Mouse (Mus musculus) myocyte (in vitro differentiated cells): ENCODE results near the gene Tead3. TPM values are rescaled to one million over a fixed set of nuclear protein-coding genes. Genes with fewer than 3 reads are reported as not detected.

Experiments used
- H3K27me3 ChIP-seq: one replicate; pipeline ENCODE4 v1.6.1; 2011; ENCODE audit not compliant: control insufficient read depth, insufficient read depth, insufficient read length
- H3K36me3 ChIP-seq: one replicate; pipeline ENCODE4 v1.6.1; 2011; ENCODE audit not compliant: control insufficient read depth, insufficient read depth
- H3K4me2 ChIP-seq: one replicate; pipeline ENCODE4 v1.6.1; 2011; ENCODE audit warnings: low read depth, control low read depth
- H3K4me3 ChIP-seq: one replicate; pipeline ENCODE4 v1.5.1; 2011; ENCODE audit warnings: mild to moderate bottlenecking, control low read depth, moderate library complexity
- H3K79me2 ChIP-seq: one replicate; pipeline ENCODE4 v1.6.1; 2011; ENCODE audit not compliant: control insufficient read depth, insufficient read depth
- H3ac ChIP-seq: one replicate; pipeline ENCODE4 v1.6.1; 2011; ENCODE audit not compliant: control insufficient read depth, insufficient read length
- CEBPB ChIP-seq: IDR thresholded peaks from 2 replicates; pipeline ENCODE4 v1.6.1; 2011; ENCODE audit warnings: mild to moderate bottlenecking, moderate library complexity; ENCODE audit not compliant: poor library complexity, insufficient read depth, severe bottlenecking
- E2F4 ChIP-seq: IDR thresholded peaks from one replicate; pipeline ENCODE4 v1.6.1; 2011; ENCODE audit warnings: mild to moderate bottlenecking, control low read depth, moderate library complexity; ENCODE audit not compliant: insufficient read depth
- MAX ChIP-seq: IDR thresholded peaks from one replicate; pipeline ENCODE4 v1.6.1; 2011; ENCODE audit warnings: low read depth, mild to moderate bottlenecking, control low read depth
- MYOD1 ChIP-seq, 3 experiments: IDR thresholded peaks; one replicate each; pipeline ENCODE4 v1.6.1; 2011; ENCODE audit warnings: control low read depth in 2 of 3, low read depth in 2 of 3, mild to moderate bottlenecking in 2 of 3, moderate library complexity in 1 of 3; ENCODE audit not compliant: insufficient read length in 2 of 3, control insufficient read depth in 1 of 3
- MYOG ChIP-seq, 3 experiments: IDR thresholded peaks; one replicate each; pipeline ENCODE4 v1.6.1; 2011; ENCODE audit warnings: control low read depth in 2 of 3, low read depth in 2 of 3, mild to moderate bottlenecking in 2 of 3; ENCODE audit not compliant: insufficient read length in 2 of 3, control insufficient read depth in 1 of 3, insufficient read depth in 1 of 3
- POLR2A ChIP-seq: IDR thresholded peaks from one replicate; pipeline ENCODE4 v1.6.1; 2011; ENCODE audit warnings: low read depth, mild to moderate bottlenecking, control low read depth, moderate library complexity; ENCODE audit not compliant: insufficient read length
- POLR2AphosphoS2 ChIP-seq: IDR thresholded peaks from one replicate; pipeline ENCODE4 v1.6.1; 2011; ENCODE audit warnings: low read depth, control low read depth; ENCODE audit not compliant: insufficient read length
- REST ChIP-seq: IDR thresholded peaks from one replicate; pipeline ENCODE4 v1.6.1; 2011; ENCODE audit warnings: mild to moderate bottlenecking, control low read depth, moderate library complexity; ENCODE audit not compliant: insufficient read depth, insufficient read length
- SRF ChIP-seq: IDR thresholded peaks from one replicate; pipeline ENCODE4 v1.6.1; 2011; ENCODE audit warnings: low read depth; ENCODE audit not compliant: control insufficient read depth, insufficient read length
- TCF12 ChIP-seq: IDR thresholded peaks from one replicate; pipeline ENCODE4 v1.6.1; 2011; ENCODE audit warnings: mild to moderate bottlenecking, control low read depth; ENCODE audit not compliant: poor library complexity, insufficient read depth, severe bottlenecking
- TCF3 ChIP-seq: IDR thresholded peaks from one replicate; pipeline ENCODE4 v1.6.1; 2011; ENCODE audit warnings: low read depth, control low read depth; ENCODE audit not compliant: insufficient read length
- USF1 ChIP-seq: IDR thresholded peaks from one replicate; pipeline ENCODE4 v1.6.1; 2011; ENCODE audit warnings: low read depth, mild to moderate bottlenecking, control low read depth, moderate library complexity
- polyA plus RNA-seq: library from polyadenylated mRNA; unstranded; fragments of >200 nt; fragmentation: generic; extraction: Trizol; gene quantifications from one replicate; pipeline ENCODE4 v1.2.1, GENCODE M21; 2012; ENCODE audit warnings: missing spikeins

Tead3 gene
- polyA plus RNA-seq, 1 experiment, result 20.1 TPM

GRCm38 (mm10) chr17:28374494-28374893, 23.9 kb upstream of the Tead3 start:
- no peaks in the 10 kb centered on the region for H3K27me3 ChIP-seq
- no peaks in the 10 kb centered on the region for H3K36me3 ChIP-seq
- H3K79me2 ChIP-seq, result no peaks in the 10 kb centered on the region
- no peak for TF ChIP-seq CEBPB
- no peak for TF ChIP-seq TCF3
- no peak for TF ChIP-seq MAX
- no peak for TF ChIP-seq E2F4
- TF ChIP-seq POLR2A, result no peak
- no peak for TF ChIP-seq POLR2AphosphoS2
- no peak for TF ChIP-seq USF1
- H3K4me3 ChIP-seq, result no peak overlapping the region
- H3ac ChIP-seq, result no peak overlapping the region
- H3K4me2 ChIP-seq, result no peak overlapping the region

DNA sequence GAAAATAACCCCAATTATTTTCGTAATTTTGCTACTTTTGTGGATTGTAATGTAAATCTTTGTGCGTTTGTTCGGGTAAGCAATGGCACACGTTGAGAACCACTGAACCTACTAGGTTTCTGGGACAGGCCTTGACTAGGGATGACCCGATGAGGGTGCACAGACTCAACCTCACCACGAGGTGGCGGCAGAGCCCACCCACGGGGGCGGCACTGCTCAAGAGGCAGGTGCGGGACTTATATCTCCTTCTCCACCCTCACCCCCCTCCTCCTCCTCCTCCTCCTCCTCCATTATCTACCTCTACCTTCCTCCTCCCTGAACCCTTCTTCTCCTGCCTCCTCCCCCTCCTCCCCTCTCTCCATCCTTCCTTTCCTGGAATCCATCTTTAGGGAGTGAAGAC, 23.2 kb upstream of the Tead3 start:
- Histone ChIP-seq H3K4me2 (no peak overlapping the region), H3K79me2 (no peaks in the 10 kb centered on the region), H3K36me3 (no peaks in the 10 kb centered on the region), H3K4me3 (no peak overlapping the region), H3ac (no peak overlapping the region), H3K27me3 (no peaks in the 10 kb centered on the region)
- TF ChIP-seq E2F4, result no peak
- TF ChIP-seq CEBPB, result no peak
- TF ChIP-seq TCF12, result no peak
- TF ChIP-seq TCF3, result no peak
- TF ChIP-seq MYOD1 (IDR thresholded peaks at IDR 0.05; ENCODE audit: control insufficient read depth in 1 of 3, insufficient read length in 2 of 3, low read depth in 2 of 3), result peak in 1 of 3 experiments; percentile 59
- TF ChIP-seq MYOG (IDR thresholded peaks at IDR 0.05; ENCODE audit: control insufficient read depth in 1 of 3, insufficient read depth in 1 of 3, insufficient read length in 2 of 3, low read depth in 2 of 3), result peak in 1 of 3 experiments; percentile 21
- no peak for TF ChIP-seq POLR2AphosphoS2
- no peak for TF ChIP-seq SRF
- no peak for TF ChIP-seq USF1
- no peak for TF ChIP-seq REST
- no peak for TF ChIP-seq POLR2A
- TF ChIP-seq MAX, result no peak

- Histone ChIP-seq H3K27me3 (no peaks in the 10 kb centered on the region), H3K36me3 (no peaks in the 10 kb centered on the region), H3K4me2 (no peak overlapping the region), H3ac (no peak overlapping the region), H3K79me2 (no peaks in the 10 kb centered on the region), H3K4me3 (no peak overlapping the region)
- TF ChIP-seq MYOG (IDR thresholded peaks at IDR 0.05; ENCODE audit: control insufficient read depth in 1 of 3, insufficient read depth in 1 of 3, insufficient read length in 2 of 3, low read depth in 2 of 3) (no peak), CEBPB (no peak), MYOD1 (IDR thresholded peaks at IDR 0.05; ENCODE audit: control insufficient read depth in 1 of 3, insufficient read length in 2 of 3, low read depth in 2 of 3) (peak in 1 of 3 experiments; percentile 59)
Measured at GRCm38 (mm10) chr17:28371941-28372340, 21.3 kb upstream of the Tead3 start.

DNA sequence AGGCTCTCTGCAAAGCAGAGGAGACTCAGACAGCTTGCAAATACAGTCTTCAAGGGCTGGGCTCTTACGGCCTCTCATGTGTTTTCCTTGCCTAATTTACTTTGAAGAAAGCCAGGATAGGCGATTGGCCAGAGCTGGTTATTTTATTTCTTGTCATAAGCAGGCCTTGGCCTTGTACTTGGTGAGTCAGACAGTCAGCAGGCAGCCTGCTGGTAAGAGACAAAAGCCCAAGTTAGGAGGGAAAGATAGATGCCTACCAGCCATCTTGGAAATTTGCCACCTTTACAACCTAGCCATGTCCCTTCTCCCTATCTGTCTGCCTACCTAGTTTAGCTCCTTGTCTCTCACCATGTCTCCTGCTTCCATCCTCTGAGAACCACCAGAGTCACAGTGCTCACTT, 20.7 kb upstream of the Tead3 start:
- H3K27me3 ChIP-seq, result no peaks in the 10 kb centered on the region

DNA sequence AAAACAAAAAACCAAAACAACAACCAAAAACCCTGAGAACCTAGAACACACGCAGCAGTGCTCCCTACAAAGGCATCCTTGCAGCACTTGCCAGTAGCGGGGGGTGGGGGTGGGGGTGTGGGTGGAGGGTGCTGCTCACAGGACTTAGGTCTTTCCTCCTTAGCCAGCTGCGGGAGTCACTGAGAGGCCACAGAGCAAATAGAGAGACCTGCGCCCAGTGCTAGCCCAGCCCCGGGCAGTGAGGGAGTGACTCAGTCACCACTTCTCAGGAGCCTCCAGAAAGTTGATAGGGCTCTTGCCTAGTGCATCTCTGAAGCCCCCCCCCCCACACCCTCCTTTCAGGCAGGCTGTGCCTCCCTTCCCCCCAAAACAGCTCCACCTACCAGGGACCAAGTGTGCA, 18.4 kb upstream of the Tead3 start:
- no peak overlapping the region for H3ac ChIP-seq
- no peak for TF ChIP-seq MAX
- no peak for TF ChIP-seq MYOG (IDR thresholded peaks at IDR 0.05; ENCODE audit: control insufficient read depth in 1 of 3, insufficient read depth in 1 of 3, insufficient read length in 2 of 3, low read depth in 2 of 3)
- no peak for TF ChIP-seq TCF3
- no peak for TF ChIP-seq E2F4
- TF ChIP-seq CEBPB, result no peak
- TF ChIP-seq MYOD1 (IDR thresholded peaks at IDR 0.05; ENCODE audit: control insufficient read depth in 1 of 3, insufficient read length in 2 of 3, low read depth in 2 of 3), result no peak

More for the DNA sequence above, 20.7 kb upstream of the Tead3 start:
- Histone ChIP-seq H3ac (no peak overlapping the region), H3K4me2 (no peak overlapping the region), H3K4me3 (no peak overlapping the region), H3K36me3 (no peaks in the 10 kb centered on the region), H3K79me2 (no peaks in the 10 kb centered on the region)
- TF ChIP-seq USF1, result no peak
- TF ChIP-seq MYOD1 (IDR thresholded peaks at IDR 0.05; ENCODE audit: control insufficient read depth in 1 of 3, insufficient read length in 2 of 3, low read depth in 2 of 3), result no peak
- no peak for TF ChIP-seq MAX
- no peak for TF ChIP-seq POLR2A
- no peak for TF ChIP-seq MYOG (IDR thresholded peaks at IDR 0.05; ENCODE audit: control insufficient read depth in 1 of 3, insufficient read depth in 1 of 3, insufficient read length in 2 of 3, low read depth in 2 of 3)
- no peak for TF ChIP-seq SRF

More for the DNA sequence above, 18.4 kb upstream of the Tead3 start:
- H3K27me3 ChIP-seq, result peaks cover 3% of the 10 kb centered on the region
- H3K4me2 ChIP-seq, result no peak overlapping the region
- no peaks in the 10 kb centered on the region for H3K36me3 ChIP-seq
- no peaks in the 10 kb centered on the region for H3K79me2 ChIP-seq
- no peak overlapping the region for H3K4me3 ChIP-seq
